Mouse (Mus musculus): ENCODE results near the gene Iqgap2. TPM values are rescaled to one million over a fixed set of nuclear protein-coding genes. Genes with fewer than 3 reads are reported as not detected.

Iqgap2 gene
- polyA plus RNA-seq, 1 experiment from 2014 or later, result 24.7 TPM

DNA sequence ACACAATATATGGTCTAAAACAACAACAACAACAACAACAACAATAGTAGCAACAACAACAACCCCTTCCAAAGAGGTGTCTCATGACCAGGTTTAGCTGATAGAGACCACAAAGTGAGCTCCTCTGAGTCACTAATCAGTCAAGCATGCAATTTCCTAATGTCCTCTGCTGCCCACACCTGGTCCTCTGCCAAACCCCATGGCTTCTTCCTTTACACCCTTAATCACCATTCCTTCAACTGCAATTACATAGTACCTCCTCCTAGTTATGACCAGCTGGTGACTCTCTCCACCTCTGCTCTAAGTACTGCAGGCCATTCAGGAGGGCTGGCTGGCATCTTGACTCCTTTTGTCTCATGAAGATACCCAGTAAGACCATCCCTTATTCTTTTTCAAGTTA lies 60.0 kb downstream of the Iqgap2 start:
- no peaks in the 10 kb centered on the region for H3K4me1 ChIP-seq (replicated peaks; ENCODE audit: control insufficient read depth, insufficient read depth, low read length)
- DNase-seq (ENCODE audit: low spot score) (no peak), ATAC-seq (replicated peaks; ENCODE audit: low FRiP score, low TSS enrichment, low read depth) (no peak)
- H3K27ac ChIP-seq (ENCODE audit: low read depth), result no peak overlapping the region
- no peak overlapping the region for H3K9ac ChIP-seq (ENCODE audit: low read length)
- H3K27me3 ChIP-seq (replicated peaks; ENCODE audit: control insufficient read depth, insufficient read depth, low read length), result no peaks in the 10 kb centered on the region
- no peaks in the 10 kb centered on the region for H3K9me3 ChIP-seq (ENCODE audit: control insufficient read depth, low read length)
- peaks cover 5% of the 10 kb centered on the region; the same call in 1 of the 2 replicates for H3K36me3 ChIP-seq (ENCODE audit: control insufficient read depth, insufficient read depth, low read length)
- H3K4me2 ChIP-seq (ENCODE audit: low read length), result no peak overlapping the region
- no peak overlapping the region for H3K4me3 ChIP-seq (ENCODE audit: low read depth, low read length)

DNA sequence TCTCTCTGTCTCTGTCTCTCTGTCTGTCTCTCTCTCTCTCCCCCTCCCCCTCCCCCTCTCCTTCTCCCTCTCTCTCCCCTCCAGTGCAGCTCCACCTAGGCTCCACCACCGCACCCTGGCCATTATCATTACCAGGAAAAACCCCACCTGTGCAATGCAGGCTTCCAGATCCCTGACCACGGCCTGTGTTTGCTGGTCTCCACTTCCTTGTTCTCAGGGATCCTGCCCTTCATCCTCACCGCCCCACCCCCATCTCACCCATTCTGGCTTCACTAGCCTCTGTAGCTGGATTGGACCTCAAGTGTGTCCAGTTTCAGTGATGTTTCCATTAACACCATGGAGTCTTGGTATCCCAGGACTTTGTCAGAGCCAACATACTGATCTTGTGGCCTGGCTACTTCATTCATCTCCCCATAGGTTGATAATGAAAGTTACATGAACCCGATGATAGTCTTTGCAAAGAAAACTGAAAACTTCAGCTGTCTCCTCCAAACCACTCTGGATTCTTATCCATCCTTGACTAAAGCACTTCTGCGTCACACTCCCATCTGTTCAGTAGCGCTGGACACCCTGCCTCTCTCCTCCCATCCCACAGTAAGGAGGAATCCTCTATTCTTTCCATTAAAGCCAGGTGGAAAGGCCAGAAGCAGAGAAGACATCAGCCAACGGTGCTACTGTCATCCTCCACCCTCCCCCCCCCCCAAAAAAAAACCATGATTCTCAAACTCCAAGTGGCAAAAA lies 62.1 kb downstream of the Iqgap2 start:
- H3K4me1 ChIP-seq (replicated peaks; ENCODE audit: control insufficient read depth, insufficient read depth, low read length), result no peaks in the 10 kb centered on the region
- 85% methylated on average over 7 of the region's 7 CpGs for WGBS
- H3K36me3 ChIP-seq (ENCODE audit: control insufficient read depth, insufficient read depth, low read length), result 0 out of 2 replicates have a peak, but pooled peaks cover 5% of the 10 kb centered on the region
- no peak overlapping the region for H3K9ac ChIP-seq (ENCODE audit: low read length)
- no peaks in the 10 kb centered on the region for H3K27me3 ChIP-seq (replicated peaks; ENCODE audit: control insufficient read depth, insufficient read depth, low read length)
- no peak overlapping the region for H3K27ac ChIP-seq (ENCODE audit: low read depth)
- DNase-seq (ENCODE audit: low spot score) (no peak), ATAC-seq (replicated peaks; ENCODE audit: low FRiP score, low TSS enrichment, low read depth) (no peak)
- no peak overlapping the region for H3K4me3 ChIP-seq (ENCODE audit: low read depth, low read length)
- no peak overlapping the region for H3K4me2 ChIP-seq (ENCODE audit: low read length)
- no peaks in the 10 kb centered on the region for H3K9me3 ChIP-seq (ENCODE audit: control insufficient read depth, low read length)

DNA sequence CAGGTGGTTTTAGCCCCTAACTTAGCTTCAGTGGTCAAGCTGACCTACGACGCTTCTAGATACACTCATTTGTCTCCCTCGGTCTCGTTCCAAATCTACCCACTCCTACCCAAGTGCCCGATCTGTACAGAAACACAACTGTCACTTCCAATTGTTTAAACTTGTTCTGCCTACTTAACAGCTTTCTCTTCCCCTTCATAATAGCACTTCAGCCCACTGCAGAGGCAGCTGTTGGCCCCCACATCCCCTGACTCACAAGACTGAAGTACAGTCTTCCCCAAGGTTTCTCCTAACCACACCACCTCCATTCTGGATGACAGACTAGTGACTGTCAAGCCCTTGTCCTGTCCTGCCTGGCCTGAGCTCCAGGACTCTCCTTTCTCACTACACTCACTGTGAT lies 63.1 kb downstream of the Iqgap2 start:
- H3K4me1 ChIP-seq (replicated peaks; ENCODE audit: control insufficient read depth, insufficient read depth, low read length), result no peaks in the 10 kb centered on the region
- WGBS, result 91% methylated on average over 5 of the region's 5 CpGs
- DNase-seq (ENCODE audit: low spot score) (no peak), ATAC-seq (replicated peaks; ENCODE audit: low FRiP score, low TSS enrichment, low read depth) (no peak)
- H3K36me3 ChIP-seq (ENCODE audit: control insufficient read depth, insufficient read depth, low read length), result no peaks in the 10 kb centered on the region
- H3K9me3 ChIP-seq (ENCODE audit: control insufficient read depth, low read length), result no peaks in the 10 kb centered on the region
- H3K9ac ChIP-seq (ENCODE audit: low read length), result no peak overlapping the region
- no peaks in the 10 kb centered on the region for H3K27me3 ChIP-seq (replicated peaks; ENCODE audit: control insufficient read depth, insufficient read depth, low read length)
- H3K27ac ChIP-seq (ENCODE audit: low read depth), result no peak overlapping the region
- no peak overlapping the region for H3K4me2 ChIP-seq (ENCODE audit: low read length)
- no peak overlapping the region for H3K4me3 ChIP-seq (ENCODE audit: low read depth, low read length)

- H3K9me3 ChIP-seq (ENCODE audit: control insufficient read depth, low read length), result no peaks in the 10 kb centered on the region
- no peaks in the 10 kb centered on the region for H3K36me3 ChIP-seq (ENCODE audit: control insufficient read depth, insufficient read depth, low read length)
- no peak for DNase-seq (ENCODE audit: low spot score)
- no peak overlapping the region for H3K27ac ChIP-seq (ENCODE audit: low read depth)
- no peak overlapping the region for H3K4me3 ChIP-seq (ENCODE audit: low read depth, low read length)
- H3K4me1 ChIP-seq (replicated peaks; ENCODE audit: control insufficient read depth, insufficient read depth, low read length), result no peaks in the 10 kb centered on the region
- no peak for ATAC-seq (replicated peaks; ENCODE audit: low FRiP score, low TSS enrichment, low read depth)
- 70% methylated on average over 6 of the region's 6 CpGs for WGBS
- no peak overlapping the region for H3K4me2 ChIP-seq (ENCODE audit: low read length)
- no peaks in the 10 kb centered on the region for H3K27me3 ChIP-seq (replicated peaks; ENCODE audit: control insufficient read depth, insufficient read depth, low read length)
- no peak overlapping the region for H3K9ac ChIP-seq (ENCODE audit: low read length)
Measured at GRCm38 (mm10) chr13:95826178-95826577, 65.5 kb downstream of the Iqgap2 start.

- Histone ChIP-seq H3K36me3 (ENCODE audit: control insufficient read depth, insufficient read depth, low read length) (no peaks in the 10 kb centered on the region), H3K27me3 (replicated peaks; ENCODE audit: control insufficient read depth, insufficient read depth, low read length) (no peaks in the 10 kb centered on the region), H3K4me1 (replicated peaks; ENCODE audit: control insufficient read depth, insufficient read depth, low read length) (no peaks in the 10 kb centered on the region), H3K4me2 (ENCODE audit: low read length) (no peak overlapping the region), H3K4me3 (ENCODE audit: low read depth, low read length) (no peak overlapping the region), H3K9me3 (ENCODE audit: control insufficient read depth, low read length) (no peaks in the 10 kb centered on the region), H3K9ac (ENCODE audit: low read length) (no peak overlapping the region), H3K27ac (ENCODE audit: low read depth) (no peak overlapping the region)
- DNase-seq (ENCODE audit: low spot score) (no peak), ATAC-seq (replicated peaks; ENCODE audit: low FRiP score, low TSS enrichment, low read depth) (no peak)
- 81% methylated on average over 6 of the region's 6 CpGs for WGBS
Measured at GRCm38 (mm10) chr13:95822918-95823317, 68.8 kb downstream of the Iqgap2 start.

DNA sequence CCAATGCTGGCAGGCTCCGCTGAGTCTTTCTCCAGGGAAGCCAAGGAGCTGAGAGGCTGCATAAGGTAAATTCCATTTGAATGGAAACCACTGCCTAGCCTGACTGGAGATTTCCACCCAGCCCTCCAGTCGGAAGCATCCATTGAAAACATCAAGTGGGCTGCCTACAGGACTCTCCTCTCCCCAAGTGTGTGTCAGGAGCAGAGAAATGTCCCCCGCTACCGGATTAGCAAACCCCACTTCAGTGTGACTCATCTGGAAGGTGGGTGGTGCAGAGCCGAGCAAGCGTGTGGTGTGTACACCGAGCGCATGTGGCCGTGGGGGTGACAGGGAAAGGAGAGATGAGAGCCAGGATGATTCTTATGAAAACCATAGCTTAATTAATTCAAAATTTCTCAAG lies 71.7 kb downstream of the Iqgap2 start:
- H3K27ac ChIP-seq (ENCODE audit: low read depth), result no peak overlapping the region
- H3K36me3 ChIP-seq (ENCODE audit: control insufficient read depth, insufficient read depth, low read length), result no peaks in the 10 kb centered on the region
- H3K9me3 ChIP-seq (ENCODE audit: control insufficient read depth, low read length), result no peaks in the 10 kb centered on the region
- no peak for ATAC-seq (replicated peaks; ENCODE audit: low FRiP score, low TSS enrichment, low read depth)
- 91% methylated on average over 9 of the region's 9 CpGs for WGBS
- DNase-seq (ENCODE audit: low spot score), result no peak
- H3K4me1 ChIP-seq (replicated peaks; ENCODE audit: control insufficient read depth, insufficient read depth, low read length), result no peaks in the 10 kb centered on the region
- H3K4me2 ChIP-seq (ENCODE audit: low read length), result no peak overlapping the region
- H3K9ac ChIP-seq (ENCODE audit: low read length), result no peak overlapping the region
- H3K4me3 ChIP-seq (ENCODE audit: low read depth, low read length), result no peak overlapping the region
- no peaks in the 10 kb centered on the region for H3K27me3 ChIP-seq (replicated peaks; ENCODE audit: control insufficient read depth, insufficient read depth, low read length)

DNA sequence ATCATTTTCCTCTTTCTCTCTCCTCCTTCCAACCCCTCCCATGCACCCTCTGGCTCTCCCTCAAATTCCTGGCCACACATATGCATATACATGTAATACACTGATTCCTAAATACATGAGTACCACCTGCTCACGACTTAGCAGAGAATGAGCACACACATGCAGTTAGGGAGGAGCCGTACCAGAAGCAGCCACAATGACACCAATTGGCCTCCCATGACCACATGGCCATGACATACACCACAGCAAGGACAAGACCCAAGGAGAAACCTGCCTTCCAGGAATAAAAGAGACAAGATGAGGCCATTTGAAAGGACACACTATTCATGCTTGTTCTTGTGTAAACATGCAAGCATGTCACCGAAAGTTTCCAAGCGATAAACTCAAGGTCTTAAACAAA lies 72.8 kb downstream of the Iqgap2 start:
- Histone ChIP-seq H3K4me2 (ENCODE audit: low read length) (no peak overlapping the region), H3K4me3 (ENCODE audit: low read depth, low read length) (no peak overlapping the region), H3K36me3 (ENCODE audit: control insufficient read depth, insufficient read depth, low read length) (no peaks in the 10 kb centered on the region), H3K4me1 (replicated peaks; ENCODE audit: control insufficient read depth, insufficient read depth, low read length) (no peaks in the 10 kb centered on the region), H3K27me3 (replicated peaks; ENCODE audit: control insufficient read depth, insufficient read depth, low read length) (no peaks in the 10 kb centered on the region), H3K27ac (ENCODE audit: low read depth) (no peak overlapping the region), H3K9me3 (ENCODE audit: control insufficient read depth, low read length) (no peaks in the 10 kb centered on the region), H3K9ac (ENCODE audit: low read length) (no peak overlapping the region)
- 86% methylated on average over 4 of the region's 4 CpGs for WGBS
- ATAC-seq (replicated peaks; ENCODE audit: low FRiP score, low TSS enrichment, low read depth) (no peak), DNase-seq (ENCODE audit: low spot score) (no peak)

GRCm38 (mm10) chr13:95813643-95814042 lies 78.1 kb downstream of the Iqgap2 start:
- Histone ChIP-seq H3K4me2 (ENCODE audit: low read length) (no peak overlapping the region), H3K27ac (ENCODE audit: low read depth) (no peak overlapping the region), H3K27me3 (replicated peaks; ENCODE audit: control insufficient read depth, insufficient read depth, low read length) (no peaks in the 10 kb centered on the region), H3K9me3 (ENCODE audit: control insufficient read depth, low read length) (no peaks in the 10 kb centered on the region), H3K4me1 (replicated peaks; ENCODE audit: control insufficient read depth, insufficient read depth, low read length) (no peaks in the 10 kb centered on the region), H3K4me3 (ENCODE audit: low read depth, low read length) (no peak overlapping the region), H3K9ac (ENCODE audit: low read length) (no peak overlapping the region), H3K36me3 (ENCODE audit: control insufficient read depth, insufficient read depth, low read length) (no peaks in the 10 kb centered on the region)
- ATAC-seq (replicated peaks; ENCODE audit: low FRiP score, low TSS enrichment, low read depth), result no peak
- no peak for DNase-seq (ENCODE audit: low spot score)
- 88% methylated on average over 3 of the region's 3 CpGs for WGBS

GRCm38 (mm10) chr13:95810796-95811195 lies 80.9 kb downstream of the Iqgap2 start:
- Histone ChIP-seq H3K27ac (ENCODE audit: low read depth) (no peak overlapping the region), H3K27me3 (replicated peaks; ENCODE audit: control insufficient read depth, insufficient read depth, low read length) (no peaks in the 10 kb centered on the region), H3K4me3 (ENCODE audit: low read depth, low read length) (no peak overlapping the region), H3K4me2 (ENCODE audit: low read length) (no peak overlapping the region), H3K4me1 (replicated peaks; ENCODE audit: control insufficient read depth, insufficient read depth, low read length) (no peaks in the 10 kb centered on the region; the same call in 1 of the 2 replicates), H3K36me3 (ENCODE audit: control insufficient read depth, insufficient read depth, low read length) (no peaks in the 10 kb centered on the region), H3K9ac (ENCODE audit: low read length) (no peak overlapping the region), H3K9me3 (ENCODE audit: control insufficient read depth, low read length) (no peaks in the 10 kb centered on the region)
- DNase-seq (ENCODE audit: low spot score) (peak; percentile 31), ATAC-seq (replicated peaks; ENCODE audit: low FRiP score, low TSS enrichment, low read depth) (no peak)
- WGBS, result 78% methylated on average over 2 of the region's 2 CpGs
